Mouse (Mus musculus) ZHBTc4 (cell line): Measurements from ENCODE around the gene Irgq.

Source experiments
- DNase-seq: peaks from one replicate; pipeline ENCODE4 v3.0.0-alpha.2; 2011; ENCODE audit warnings: low read depth, low spot score

Irgq gene

GRCm38 (mm10) chr7:24512355-24512754, 18.1 kb upstream of the Irgq start, which contains the start of gene AC161166.1:
AC161166.1 (minus strand) TSS chr7:24512455.
- no peak for DNase-seq

GRCm38 (mm10) chr7:24516319-24516718, 14.2 kb upstream of the Irgq start:
- peak; percentile 90 for DNase-seq

- DNase-seq, result peak; percentile 97
These were observed 13.4 kb upstream of the Irgq start for GRCm38 (mm10) chr7:24517077-24517476.

GRCm38 (mm10) chr7:24517654-24518053, 12.8 kb upstream of the Irgq start:
- peak; percentile 56 for DNase-seq

- DNase-seq, result peak; percentile 67
These were observed 11.4 kb upstream of the Irgq start for GRCm38 (mm10) chr7:24519130-24519529.

GRCm38 (mm10) chr7:24520054-24520453, 10.4 kb upstream of the Irgq start:
- DNase-seq, result peak; percentile 71

- DNase-seq, result no peak
These were observed 7.7 kb upstream of the Irgq start for GRCm38 (mm10) chr7:24522805-24523204.

GRCm38 (mm10) chr7:24523723-24524122, 6.8 kb upstream of the Irgq start:
- DNase-seq, result no peak

- peak; percentile 83 for DNase-seq
These were observed 5.5 kb upstream of the Irgq start for GRCm38 (mm10) chr7:24524978-24525377.

- no peak for DNase-seq
These were observed 4.6 kb upstream of the Irgq start for GRCm38 (mm10) chr7:24525686-24526420.

GRCm38 (mm10) chr7:24528861-24529260, 1.6 kb upstream of the Irgq start:
- no peak for DNase-seq

- DNase-seq, result no peak
These were observed 909 bp upstream of the Irgq start for GRCm38 (mm10) chr7:24529580-24529979.

- DNase-seq, result peak; percentile 83
These were observed 902 bp downstream of the Irgq start for GRCm38 (mm10) chr7:24531211-24531971.

GRCm38 (mm10) chr7:24533031-24533571, 2.6 kb downstream of the Irgq start:
- DNase-seq, result peak; percentile 71

- no peak for DNase-seq
These were observed 3.3 kb downstream of the Irgq start for GRCm38 (mm10) chr7:24533806-24534205.

GRCm38 (mm10) chr7:24534301-24534700, 3.8 kb downstream of the Irgq start:
- DNase-seq, result peak; percentile 78

GRCm38 (mm10) chr7:24537081-24537480, 6.6 kb downstream of the Irgq start:
- no peak for DNase-seq

- no peak for DNase-seq
These were observed 7.1 kb downstream of the Irgq start for GRCm38 (mm10) chr7:24537591-24537990.

- no peak for DNase-seq
These were observed 7.7 kb downstream of the Irgq start for GRCm38 (mm10) chr7:24538154-24538553.

GRCm38 (mm10) chr7:24538701-24539100, 8.2 kb downstream of the Irgq start:
- peak; percentile 67 for DNase-seq

GRCm38 (mm10) chr7:24539686-24540085, 9.2 kb downstream of the Irgq start:
- DNase-seq, result no peak

- peak; percentile 86 for DNase-seq
These were observed 14.0 kb downstream of the Irgq start for GRCm38 (mm10) chr7:24544506-24544905.
